Mouse (Mus musculus) kidney, embryonic 16.5 days (tissue): Measurements from ENCODE around the gene Trank1. TPM values are rescaled to one million over a fixed set of nuclear protein-coding genes. Genes with fewer than 3 reads are reported as not detected.
A peak's percentile ranks its signal among the peaks of the same experiment; 100 is the strongest.

ENCODE experiments used
- ATAC-seq: fragments of 200-750 bp; cut with Nextera tagmentation; 2 replicates; pipeline ENCODE4 v1.8.0; 2017; ENCODE audit warnings: moderate TSS enrichment; ENCODE audit not compliant: low FRiP score, low TSS enrichment
- H3K27ac ChIP-seq: fragments of 300-500 bp; sonication (generic); 2 replicates; pipeline ENCODE4 v1.5.1; 2014; ENCODE audit warnings: low read length
- H3K27me3 ChIP-seq: fragments of 300-500 bp; sonication (generic); 2 replicates; pipeline ENCODE4 v1.6.1; 2014; ENCODE audit warnings: low read length, control low read depth, mixed read lengths; ENCODE audit not compliant: insufficient read depth
- H3K36me3 ChIP-seq: fragments of 300-500 bp; sonication (generic); 2 replicates; pipeline ENCODE4 v1.6.1; 2014; ENCODE audit warnings: low read length, control low read depth, mixed read lengths; ENCODE audit not compliant: insufficient read depth
- H3K4me1 ChIP-seq: fragments of 300-500 bp; sonication (generic); 2 replicates; pipeline ENCODE4 v1.6.1; 2014; ENCODE audit warnings: low read length, control low read depth, mixed read lengths; ENCODE audit not compliant: insufficient read depth
- H3K4me2 ChIP-seq: fragments of 300-500 bp; sonication (generic); replicated peaks from 2 replicates; pipeline ENCODE4 v1.6.1; 2014; ENCODE audit warnings: low read depth, low read length
- H3K4me3 ChIP-seq: fragments of 300-500 bp; sonication (generic); 2 replicates; pipeline ENCODE4 v1.5.1; 2014; ENCODE audit warnings: mild to moderate bottlenecking, low read length
- H3K9ac ChIP-seq: fragments of 300-500 bp; sonication (generic); replicated peaks from 2 replicates; pipeline ENCODE4 v1.6.1; 2014; ENCODE audit warnings: low read length
- H3K9me3 ChIP-seq: fragments of 300-500 bp; sonication (generic); 2 replicates; pipeline ENCODE4 v1.6.1; 2016; ENCODE audit warnings: low read length, control low read depth
- WGBS: fragments of 180-500 bp; shearing (Covaris S2); extraction: QIAGEN DNeasy Blood & Tissue Kit; methylation state at CpG from one replicate; pipeline ENCODE4 v1.1.7; 2014; 5-methylcytosine and 5-hydroxymethylcytosine counted together
- polyA plus RNA-seq: library from polyadenylated mRNA; unstranded; fragments of >200 nt; fragmentation: Nextera tagmentation; extraction: Ambion mirVana; gene quantifications from 2 replicates; pipeline ENCODE4 v1.2.1, GENCODE M21; 2015

Trank1 gene
- polyA plus RNA-seq, 1 experiment from 2014 or later: 0.37 TPM

DNA sequence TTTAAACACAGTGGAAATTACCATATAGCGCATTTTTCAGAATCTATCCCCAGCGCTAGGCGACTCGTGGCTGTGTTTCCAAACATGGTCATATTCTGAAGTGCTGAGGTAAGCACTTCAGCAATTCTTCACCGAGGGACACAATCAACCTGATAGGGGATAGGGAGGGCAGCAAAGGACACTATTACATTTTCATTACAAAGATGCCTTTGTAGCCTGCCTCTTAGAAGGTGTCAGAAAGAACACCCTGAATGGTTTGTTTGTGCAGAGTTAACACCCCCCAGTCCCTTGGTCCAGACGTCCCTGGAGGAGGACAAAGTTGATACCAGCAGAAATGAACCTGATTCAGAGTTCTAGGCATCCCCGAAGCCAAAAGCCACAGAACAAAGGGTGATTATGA, 15.1 kb upstream of the Trank1 start:
- H3K9me3 ChIP-seq: no peaks in the 10 kb centered on the region
- ATAC-seq: no peak
- no peak overlapping the region for H3K4me3 ChIP-seq
- no peaks in the 10 kb centered on the region for H3K27me3 ChIP-seq
- no peak overlapping the region for H3K27ac ChIP-seq
- H3K4me1 ChIP-seq: no peaks in the 10 kb centered on the region
- H3K36me3 ChIP-seq: no peaks in the 10 kb centered on the region
- no peak overlapping the region for H3K4me2 ChIP-seq
- no peak overlapping the region for H3K9ac ChIP-seq
- WGBS: 57% methylated on average over 7 of the region's 7 CpGs

DNA sequence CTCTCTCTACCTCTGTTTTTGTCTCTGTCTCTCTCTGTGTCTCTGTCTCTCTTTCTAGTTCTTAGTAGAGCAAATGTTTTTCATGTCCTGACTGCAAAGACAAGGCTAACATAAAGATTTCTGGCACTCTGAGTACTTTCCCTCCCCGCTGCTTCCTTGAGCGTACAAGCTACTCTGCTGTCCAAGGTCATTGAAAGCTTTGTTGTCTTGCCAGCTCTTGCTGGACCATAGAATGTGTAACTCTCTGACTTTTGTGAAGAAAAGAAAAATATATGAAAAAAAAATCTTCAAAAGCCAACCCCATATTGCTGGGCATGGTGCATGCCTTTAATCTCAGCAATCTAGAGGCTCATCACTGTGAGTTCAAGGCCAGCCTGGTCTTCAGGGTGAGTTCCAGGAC, 12.9 kb upstream of the Trank1 start:
- WGBS: 66% methylated on average over 2 of the region's 2 CpGs
- no peak overlapping the region for H3K4me3 ChIP-seq

DNA sequence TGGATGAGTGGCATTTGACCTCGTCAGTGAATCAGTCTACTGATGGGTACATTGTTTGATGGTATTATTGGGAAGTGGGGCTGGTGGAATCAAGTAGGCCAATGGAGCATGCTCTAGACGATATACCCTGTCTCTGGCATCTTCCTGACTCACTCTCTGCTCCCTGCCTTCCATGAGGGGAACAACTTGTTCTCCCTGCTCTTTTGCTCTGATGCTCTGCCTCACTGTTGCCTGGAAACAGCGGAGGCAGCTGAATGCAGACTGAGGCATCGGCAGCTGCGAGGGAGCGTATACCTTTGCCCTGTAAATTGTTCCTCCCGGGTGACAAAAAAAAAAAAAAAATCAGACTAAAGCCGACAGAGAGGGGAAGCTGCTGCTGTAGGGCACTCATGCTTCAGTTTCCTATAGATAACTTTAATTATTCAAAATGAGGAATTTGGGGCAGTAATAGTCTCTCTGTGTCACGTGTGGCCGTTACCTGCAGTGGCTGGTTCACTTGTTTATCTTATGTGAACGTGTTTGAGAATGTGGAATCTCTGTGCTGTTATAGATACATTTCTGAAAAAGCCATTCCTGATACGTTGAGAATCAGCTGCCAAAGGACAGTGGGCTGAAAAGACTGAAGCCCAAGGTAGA, 9.2 kb upstream of the Trank1 start:
- 73% methylated on average over 12 of the region's 12 CpGs for WGBS
- no peaks in the 10 kb centered on the region for H3K27me3 ChIP-seq
- H3K4me2 ChIP-seq: no peak overlapping the region
- ATAC-seq: no peak
- H3K27ac ChIP-seq: no peak overlapping the region
- no peaks in the 10 kb centered on the region for H3K36me3 ChIP-seq
- H3K4me3 ChIP-seq: no peak overlapping the region
- no peak overlapping the region for H3K9ac ChIP-seq
- H3K4me1 ChIP-seq: no peaks in the 10 kb centered on the region
- H3K9me3 ChIP-seq: no peaks in the 10 kb centered on the region

More for the DNA sequence above, 12.9 kb upstream of the Trank1 start:
- Histone ChIP-seq H3K9me3 (no peaks in the 10 kb centered on the region), H3K27me3 (no peaks in the 10 kb centered on the region), H3K27ac (no peak overlapping the region; the same call in 1 of the 2 replicates), H3K4me2 (no peak overlapping the region), H3K36me3 (no peaks in the 10 kb centered on the region), H3K9ac (no peak overlapping the region), H3K4me1 (no peaks in the 10 kb centered on the region)
- no peak for ATAC-seq

DNA sequence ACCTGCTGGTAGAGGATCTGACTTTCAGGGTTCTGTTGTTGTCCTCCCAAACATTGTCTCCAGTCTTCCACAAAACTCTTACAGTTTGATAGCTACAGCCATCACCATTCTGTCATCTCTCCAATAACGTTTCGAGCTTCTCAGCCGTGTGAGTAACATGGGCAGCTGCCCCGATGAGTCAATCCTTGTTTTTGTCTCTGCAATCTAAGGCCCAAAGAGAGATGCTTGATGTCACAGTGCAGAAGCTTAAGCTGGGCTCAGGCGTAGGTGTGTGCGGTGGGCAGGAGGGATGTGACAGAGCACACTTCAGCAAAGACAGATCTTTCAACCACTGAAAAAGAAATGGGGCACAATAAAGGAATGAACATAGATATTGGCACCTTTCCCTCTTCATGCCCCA, 7.5 kb upstream of the Trank1 start:
- Histone ChIP-seq H3K4me1 (no peaks in the 10 kb centered on the region), H3K9ac (no peak overlapping the region), H3K4me3 (no peak overlapping the region), H3K27ac (no peak overlapping the region), H3K36me3 (no peaks in the 10 kb centered on the region), H3K9me3 (no peaks in the 10 kb centered on the region), H3K27me3 (peaks cover under 1% of the 10 kb centered on the region; the same call in 1 of the 2 replicates), H3K4me2 (no peak overlapping the region)
- 90% methylated on average over 6 of the region's 6 CpGs for WGBS
- no peak for ATAC-seq

DNA sequence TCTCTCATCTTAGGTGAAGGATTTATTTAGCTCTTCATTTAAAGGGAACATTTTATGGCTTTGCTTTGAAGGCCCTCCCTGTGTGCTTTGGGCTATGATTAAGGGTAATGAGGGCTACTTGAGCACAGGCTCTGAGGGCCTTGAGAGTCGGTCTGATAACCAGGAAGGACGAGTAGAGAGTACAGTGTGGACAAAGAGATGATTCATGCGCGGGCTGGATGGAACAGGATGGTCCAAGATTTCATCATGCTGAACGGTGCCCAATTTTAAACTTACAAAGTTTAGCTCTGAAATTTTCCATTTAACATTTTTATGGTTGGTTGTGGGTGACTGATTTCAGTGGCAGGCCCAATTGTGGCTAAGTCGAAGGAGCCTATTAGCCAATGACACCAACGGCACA, 5.4 kb upstream of the Trank1 start:
- Histone ChIP-seq H3K27ac (no peak overlapping the region), H3K36me3 (no peaks in the 10 kb centered on the region), H3K27me3 (peaks cover 17% of the 10 kb centered on the region), H3K4me2 (no peak overlapping the region), H3K9me3 (peaks cover 12% of the 10 kb centered on the region), H3K4me3 (no peak overlapping the region), H3K9ac (no peak overlapping the region), H3K4me1 (peaks cover under 1% of the 10 kb centered on the region)
- 71% methylated on average over 7 of the region's 7 CpGs for WGBS
- ATAC-seq: no peak

DNA sequence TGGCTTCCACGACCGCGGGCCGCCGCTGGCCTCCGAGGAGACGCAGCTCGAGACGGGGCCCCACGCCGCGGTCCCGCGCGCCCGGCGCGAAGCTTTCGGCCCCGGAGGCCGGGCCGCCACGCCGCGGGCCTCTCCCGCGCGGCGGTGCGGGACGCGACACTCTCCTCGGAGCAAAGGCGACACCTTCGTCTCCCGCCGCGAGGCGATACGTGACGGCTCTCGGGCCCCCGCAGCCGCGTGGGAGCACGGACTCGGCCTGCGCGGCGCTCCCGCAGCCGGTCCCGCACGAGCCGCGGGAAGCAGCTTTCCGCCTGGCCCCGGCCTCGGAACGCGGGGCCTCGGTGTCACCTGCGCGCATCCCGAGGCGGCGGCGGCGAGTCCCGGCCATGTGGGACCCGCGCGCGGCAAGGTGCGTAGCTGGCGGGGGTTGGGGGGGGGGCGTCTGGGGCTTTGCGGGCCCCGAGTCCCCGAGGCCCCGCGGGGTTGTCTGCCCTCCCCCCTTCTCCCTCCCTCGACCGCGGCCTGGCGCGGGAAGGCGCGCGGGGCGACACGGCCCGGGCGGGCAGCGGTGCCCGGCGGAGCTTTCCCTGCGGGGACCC, 403 bp downstream of the Trank1 start:
- Histone ChIP-seq H3K4me3 (peak overlapping the region; percentile 54), H3K9ac (peak overlapping the region; percentile 39), H3K27me3 (peaks cover 53% of the 10 kb centered on the region), H3K9me3 (peaks cover 17% of the 10 kb centered on the region), H3K4me2 (peak overlapping the region; percentile 84), H3K27ac (no peak overlapping the region), H3K4me1 (peaks cover 19% of the 10 kb centered on the region), H3K36me3 (no peaks in the 10 kb centered on the region)
- WGBS: 1% methylated on average over 56 of the region's 98 CpGs
- ATAC-seq: peak; percentile 32; the same call in 1 of the 2 replicates

DNA sequence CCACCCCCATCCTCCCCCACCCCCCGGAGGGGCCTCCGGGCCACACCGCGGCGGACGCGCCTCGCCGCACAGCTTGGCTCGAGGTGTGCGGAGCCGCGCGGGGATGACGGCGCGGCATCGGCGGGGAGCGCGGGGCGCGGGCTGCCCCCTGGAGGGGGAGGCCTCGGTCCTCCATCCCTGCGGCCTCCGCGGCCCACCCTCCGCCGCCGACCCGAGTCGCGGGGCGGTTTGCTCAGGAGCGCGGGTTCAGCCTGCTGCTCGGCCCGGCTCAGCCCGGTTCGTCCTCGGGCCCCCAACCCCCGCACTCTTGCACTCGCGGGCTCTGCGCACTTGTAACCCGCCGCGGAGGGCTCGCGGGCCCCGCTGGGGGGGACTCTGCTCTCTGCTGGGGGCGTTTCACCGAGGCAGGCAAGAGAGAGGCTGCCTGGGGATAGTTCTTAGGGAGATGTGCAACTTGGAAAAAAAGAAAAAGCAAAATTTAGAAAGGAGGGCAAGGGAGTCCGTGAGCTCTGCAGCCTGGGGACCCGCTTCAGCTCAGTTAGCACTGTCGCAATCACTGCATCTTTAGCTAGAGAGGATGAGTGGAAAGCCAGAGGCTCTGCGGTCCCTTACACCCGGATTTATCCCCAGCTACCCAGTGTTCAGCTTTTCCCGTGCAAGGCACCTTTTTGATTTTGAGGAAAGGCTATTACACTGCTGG, 1.1 kb downstream of the Trank1 start:
- under 1% methylated on average over 23 of the region's 59 CpGs for WGBS
- peaks cover 53% of the 10 kb centered on the region for H3K27me3 ChIP-seq
- H3K4me2 ChIP-seq: peak overlapping the region; percentile 84
- peak; percentile 44; the same call in 1 of the 2 replicates for ATAC-seq
- H3K4me1 ChIP-seq: peaks cover 19% of the 10 kb centered on the region
- H3K9me3 ChIP-seq: peaks cover 17% of the 10 kb centered on the region
- H3K4me3 ChIP-seq: peak overlapping the region; percentile 54
- no peak overlapping the region for H3K27ac ChIP-seq
- H3K9ac ChIP-seq: peak overlapping the region; percentile 39
- no peaks in the 10 kb centered on the region for H3K36me3 ChIP-seq

DNA sequence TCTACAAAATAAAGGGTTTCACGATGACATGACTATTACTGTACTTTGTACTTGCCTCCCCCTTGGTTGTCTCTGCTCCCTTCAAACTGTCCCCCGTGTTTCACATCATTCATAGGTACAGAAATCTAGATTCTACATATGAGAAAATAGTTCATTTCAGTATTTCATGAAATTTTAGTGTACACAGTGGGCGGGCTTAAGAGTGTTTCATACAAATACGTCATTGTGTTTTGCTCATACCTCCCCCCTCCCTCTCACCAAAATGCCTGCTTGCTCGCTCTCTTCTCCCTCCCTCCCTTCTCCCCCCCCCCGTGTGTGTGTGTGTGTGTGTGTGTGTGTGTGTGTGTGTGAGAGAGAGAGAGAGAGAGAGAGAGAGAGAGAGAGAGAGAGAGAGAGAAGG, 1.8 kb downstream of the Trank1 start:
- no peak overlapping the region for H3K4me2 ChIP-seq
- 14% methylated on average over 5 of the region's 6 CpGs for WGBS
- peaks cover 53% of the 10 kb centered on the region for H3K27me3 ChIP-seq
- no peak for ATAC-seq
- H3K9me3 ChIP-seq: peaks cover 17% of the 10 kb centered on the region
- H3K36me3 ChIP-seq: no peaks in the 10 kb centered on the region
- no peak overlapping the region for H3K4me3 ChIP-seq
- no peak overlapping the region for H3K27ac ChIP-seq
- peaks cover 19% of the 10 kb centered on the region for H3K4me1 ChIP-seq
- H3K9ac ChIP-seq: no peak overlapping the region

DNA sequence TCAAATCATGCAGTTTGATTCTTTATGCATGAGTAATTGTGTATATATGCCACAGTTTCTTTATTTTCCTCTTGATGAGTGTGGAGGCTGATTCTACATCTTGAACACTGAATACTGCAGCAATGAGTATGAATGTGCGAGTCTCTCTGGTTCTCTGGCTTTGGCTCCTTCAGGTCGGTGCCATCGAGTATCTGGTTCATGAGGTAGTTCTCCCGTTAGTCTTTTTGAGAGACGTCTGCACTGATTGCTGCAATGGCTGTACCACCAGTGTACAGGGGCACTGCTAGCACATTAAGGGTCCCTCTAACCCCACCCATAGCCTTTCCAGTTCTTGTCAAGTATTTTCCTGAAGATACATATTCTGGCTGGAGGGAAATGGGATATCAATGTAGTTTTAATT, 2.3 kb downstream of the Trank1 start:
- Histone ChIP-seq H3K27ac (no peak overlapping the region), H3K4me1 (peaks cover 19% of the 10 kb centered on the region), H3K9me3 (peaks cover 17% of the 10 kb centered on the region), H3K27me3 (peaks cover 53% of the 10 kb centered on the region), H3K36me3 (no peaks in the 10 kb centered on the region), H3K4me2 (no peak overlapping the region), H3K9ac (no peak overlapping the region), H3K4me3 (no peak overlapping the region)
- WGBS: 24% methylated on average over 5 of the region's 5 CpGs
- ATAC-seq: no peak

DNA sequence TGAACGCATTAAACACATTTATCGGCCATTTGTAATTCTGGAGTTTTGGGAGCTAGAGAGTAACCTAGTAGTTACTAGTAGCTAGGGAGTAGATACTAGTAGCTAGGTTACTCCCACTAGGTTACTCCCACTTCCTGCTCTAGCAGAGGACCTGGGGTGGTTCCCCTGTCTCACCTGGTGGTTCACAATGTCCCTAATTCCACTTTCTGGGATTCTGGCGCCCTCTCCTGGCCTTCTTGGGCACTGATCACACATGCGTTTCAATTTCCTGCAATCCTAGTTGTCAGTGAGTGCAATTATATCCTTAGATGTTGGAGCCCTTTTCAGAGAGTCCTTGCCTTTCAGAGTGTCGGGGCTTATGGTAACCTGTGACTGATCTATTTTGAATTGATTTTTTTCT, 2.7 kb downstream of the Trank1 start:
- Histone ChIP-seq H3K4me2 (no peak overlapping the region), H3K4me1 (peaks cover 19% of the 10 kb centered on the region), H3K9me3 (peaks cover 17% of the 10 kb centered on the region), H3K36me3 (no peaks in the 10 kb centered on the region), H3K27ac (no peak overlapping the region), H3K9ac (no peak overlapping the region), H3K4me3 (no peak overlapping the region), H3K27me3 (peaks cover 55% of the 10 kb centered on the region)
- ATAC-seq: no peak
- WGBS: 38% methylated on average over 5 of the region's 5 CpGs
